Mouse (Mus musculus) urinary bladder, postnatal 14 days (tissue): ENCODE results near the gene Gm49601.

Experiments
- DNase-seq: peaks from one replicate; pipeline ENCODE4 v3.0.0; 2021; ENCODE audit warnings: low spot score

Gm49601 gene

GRCm38 (mm10) chr16:18629390-18630231 is 3.4 kb upstream of the Gm49601 start, which contains the start of gene Sept5:
Gene Sept5 (minus strand): TSS chr16:18629954.
- peak; percentile 71 for DNase-seq

DNA sequence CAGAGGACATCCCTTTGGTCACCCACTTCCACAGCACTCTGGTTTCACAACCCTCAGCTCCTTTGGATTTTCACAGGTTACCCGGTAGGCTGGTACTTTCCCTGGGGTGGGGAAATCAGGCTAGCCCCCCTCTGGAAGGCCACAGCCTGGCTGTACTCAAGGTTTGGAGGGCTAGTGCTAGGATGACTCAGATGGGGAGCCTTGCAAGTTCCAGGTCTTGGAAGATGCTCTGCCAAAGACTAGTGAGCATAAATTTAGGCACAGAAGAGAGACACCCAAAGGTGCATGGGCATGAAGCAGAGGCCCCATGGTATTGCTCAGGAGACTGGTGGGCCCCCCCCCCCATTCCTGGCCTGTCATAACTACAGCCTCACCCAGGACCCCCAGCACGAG is 2.7 kb upstream of the Gm49601 start:
- no peak for DNase-seq

- no peak for DNase-seq
These were observed 2.1 kb upstream of the Gm49601 start for GRCm38 (mm10) chr16:18628206-18628947.

GRCm38 (mm10) chr16:18627163-18627562 is 936 bp upstream of the Gm49601 start:
- DNase-seq = no peak

DNA sequence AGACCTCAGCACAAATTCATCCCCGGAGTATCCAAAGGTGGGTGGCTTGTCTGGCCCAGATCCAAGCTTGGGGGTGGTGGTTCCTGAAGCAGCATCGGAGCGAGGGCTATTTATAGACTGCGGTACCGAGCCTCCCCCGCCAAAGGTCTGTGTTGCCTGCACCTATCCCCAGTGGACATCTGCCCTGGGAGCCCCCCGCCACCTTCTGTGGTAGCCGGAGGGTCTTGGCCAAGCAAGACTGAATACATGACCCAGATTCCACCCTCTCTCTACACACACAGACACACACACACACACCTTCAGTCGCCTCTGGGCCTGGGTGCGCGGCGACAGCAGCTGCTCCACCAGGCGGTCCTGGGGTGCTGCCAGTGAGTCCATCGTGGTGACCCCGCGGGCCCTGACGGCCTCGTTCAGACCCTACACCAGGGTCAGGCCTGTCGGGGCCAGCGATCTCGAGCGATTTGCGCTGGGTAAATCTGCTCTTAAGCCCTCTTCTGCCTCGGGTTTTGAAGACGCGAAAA is 376 bp downstream of the Gm49601 start:
- DNase-seq = no peak

- DNase-seq = no peak
These were observed 1.1 kb downstream of the Gm49601 start for GRCm38 (mm10) chr16:18625097-18625496.

GRCm38 (mm10) chr16:18624641-18625040 is 1.6 kb downstream of the Gm49601 start:
- no peak for DNase-seq

GRCm38 (mm10) chr16:18623751-18624540 is 2.3 kb downstream of the Gm49601 start:
- DNase-seq = no peak

DNA sequence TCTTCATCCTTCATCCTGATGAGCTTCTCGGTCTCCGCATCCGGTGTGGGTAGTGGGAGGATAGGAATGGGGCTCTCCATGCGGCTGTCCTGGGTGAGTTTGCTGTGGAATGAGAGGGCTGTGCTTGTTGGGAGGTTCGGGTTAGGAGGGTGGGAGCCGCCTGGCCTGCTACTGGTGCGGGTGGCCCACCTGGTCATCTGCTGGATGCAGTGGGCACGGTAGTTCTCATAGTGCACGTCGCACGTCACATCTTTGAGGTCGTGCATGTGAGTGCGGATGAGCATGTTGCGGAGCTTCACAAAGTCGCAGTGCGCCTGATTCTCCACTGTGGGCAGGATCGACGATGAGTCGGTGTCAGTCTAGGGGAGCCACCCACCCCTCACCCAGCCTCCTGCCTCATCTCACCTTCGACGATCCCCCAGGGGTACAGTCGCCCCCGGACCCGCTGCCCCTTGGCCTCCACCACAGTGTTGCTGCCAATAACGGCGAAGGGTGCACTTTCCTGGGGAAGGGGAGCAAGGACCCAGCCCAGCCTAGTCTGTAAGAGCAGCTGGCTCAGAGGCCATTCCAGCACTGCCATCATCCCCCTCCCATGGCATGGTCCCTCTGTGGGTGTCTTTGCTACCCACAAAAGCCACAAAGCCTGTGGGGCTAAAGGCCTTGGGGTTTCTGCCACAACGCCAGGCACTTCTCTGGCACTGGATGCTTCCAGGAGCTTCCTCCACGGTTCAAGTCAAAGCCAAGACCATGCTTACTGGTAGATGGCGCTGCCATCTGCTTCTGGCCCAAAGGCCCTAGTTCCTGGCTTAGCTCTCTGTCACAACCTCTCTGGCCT is 3.1 kb downstream of the Gm49601 start:
- no peak for DNase-seq

DNA sequence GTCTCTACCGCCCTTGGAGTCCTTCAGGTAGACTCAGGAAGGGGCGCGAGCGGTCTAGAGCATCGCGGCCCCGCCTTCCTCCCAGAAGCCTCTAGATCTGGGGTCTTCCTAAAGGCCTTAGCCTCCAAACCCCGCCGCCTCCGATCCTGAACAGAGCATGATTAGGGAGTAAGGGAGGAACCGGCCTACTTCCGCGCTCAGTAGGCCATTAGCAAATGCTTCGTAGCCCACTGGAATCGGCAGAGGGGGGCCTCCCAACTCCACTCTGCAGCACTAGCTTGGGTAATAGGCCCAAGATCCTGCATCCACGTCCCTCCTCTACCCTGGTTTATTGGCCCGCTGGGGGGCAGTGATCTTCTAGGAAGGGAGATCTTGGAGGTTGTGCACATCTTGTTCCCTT is 4.2 kb downstream of the Gm49601 start, which contains the start of gene Gp1bb:
Gene Gp1bb (minus strand): TSS at position 385 of the 400 bp plus-strand sequence.
- no peak for DNase-seq

GRCm38 (mm10) chr16:18621362-18622001 is 4.7 kb downstream of the Gm49601 start:
- DNase-seq = no peak

DNA sequence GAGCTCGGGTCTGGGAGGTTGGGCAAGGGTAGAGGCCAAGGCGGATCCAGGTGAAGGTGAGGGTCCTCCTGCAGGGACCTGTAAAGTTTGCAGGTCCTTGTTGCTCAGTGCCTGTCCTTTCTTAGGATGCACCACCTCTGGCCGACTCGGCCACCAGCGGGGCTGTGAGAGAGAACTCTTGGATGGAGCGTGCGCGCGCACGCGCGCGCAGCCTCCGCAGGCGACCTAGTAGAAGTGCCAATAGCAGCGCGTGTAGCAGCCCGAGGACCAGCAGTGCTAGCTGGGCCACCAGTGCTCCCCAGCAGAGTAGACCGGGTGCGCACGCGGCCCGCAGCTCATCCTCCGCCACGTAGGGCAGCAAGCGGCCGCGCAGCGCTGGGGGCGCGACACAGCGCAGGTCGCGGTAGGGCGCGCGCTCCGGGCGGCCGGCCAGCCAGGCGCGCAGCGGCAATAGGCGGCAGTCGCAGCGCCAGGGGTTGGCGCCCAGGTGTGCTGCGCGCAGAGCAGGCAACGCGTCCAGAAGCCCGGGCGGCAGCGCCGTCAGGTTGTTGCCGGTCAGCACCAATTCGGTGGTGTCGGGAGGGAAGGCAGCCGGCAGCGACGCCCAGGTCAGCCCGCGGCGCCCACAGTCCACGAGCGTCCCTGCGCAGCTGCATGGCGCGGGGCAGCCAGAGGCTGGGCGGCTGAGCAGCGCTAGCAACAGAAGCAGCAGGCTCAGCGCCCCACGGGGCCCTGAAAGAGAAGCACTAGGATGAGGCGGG is 5.4 kb downstream of the Gm49601 start:
- DNase-seq = no peak

GRCm38 (mm10) chr16:18620201-18620600 is 6.0 kb downstream of the Gm49601 start:
- no peak for DNase-seq

DNA sequence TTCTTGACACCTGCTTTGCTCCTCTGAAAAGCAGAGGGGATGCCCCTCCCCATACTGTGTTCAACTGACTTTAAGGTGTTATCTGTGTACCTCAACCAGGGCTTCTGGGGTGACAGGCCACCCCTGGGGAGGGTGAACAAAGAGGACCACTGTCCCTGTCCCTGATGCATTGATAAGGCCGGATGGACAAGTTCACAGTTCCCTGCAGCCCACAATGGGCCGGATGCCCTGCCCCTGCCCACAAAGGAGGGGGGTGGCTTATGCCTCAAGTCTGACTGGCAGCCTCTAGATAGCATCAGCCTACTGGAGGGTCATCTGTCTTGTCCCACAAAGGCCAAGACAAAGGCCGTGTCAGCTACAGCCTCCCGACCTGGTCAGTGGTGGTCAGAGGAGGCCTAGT is 7.1 kb downstream of the Gm49601 start:
- no peak for DNase-seq

DNA sequence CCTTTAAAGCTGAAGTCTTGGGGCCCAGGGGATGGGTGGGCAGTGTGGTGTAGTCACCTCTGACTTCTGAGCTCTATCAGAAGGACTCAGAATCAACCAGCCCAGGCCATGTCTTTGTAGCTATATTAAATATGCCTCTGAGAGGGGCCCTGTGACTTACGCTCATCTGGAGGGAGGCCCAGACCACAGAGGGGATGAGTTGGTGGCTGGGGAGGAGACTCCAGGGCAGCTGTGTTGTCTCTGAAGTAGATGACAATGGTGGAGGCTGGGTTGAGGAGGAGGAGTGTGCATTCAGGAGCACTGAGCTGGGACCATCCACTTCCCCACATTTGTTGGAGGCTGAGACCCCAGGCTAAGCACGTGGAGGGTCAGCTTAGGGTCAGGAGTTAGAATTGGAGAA is 7.9 kb downstream of the Gm49601 start:
- DNase-seq = no peak

GRCm38 (mm10) chr16:18617370-18618065 is 8.7 kb downstream of the Gm49601 start:
- peak; percentile 88 for DNase-seq

DNA sequence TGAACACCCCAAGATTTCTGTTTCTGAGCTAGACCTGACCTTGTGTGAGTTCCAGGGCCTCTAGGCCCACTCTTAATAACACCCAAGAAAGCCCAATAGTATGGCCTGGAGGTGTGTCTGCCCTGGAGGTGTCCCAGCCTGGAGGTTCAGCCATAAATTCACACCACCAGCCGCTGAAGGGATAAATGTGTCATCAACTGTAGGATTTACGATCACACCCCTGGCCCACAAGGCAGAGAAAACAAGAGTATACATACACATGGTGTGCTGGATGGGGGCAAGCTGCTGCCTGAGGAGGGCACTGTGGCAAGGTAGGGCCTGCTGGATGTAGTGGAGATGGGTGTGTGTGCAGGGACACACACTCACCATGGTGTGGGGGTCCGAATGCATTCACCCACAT is 12.9 kb downstream of the Gm49601 start:
- DNase-seq = no peak

- no peak for DNase-seq
These were observed 14.5 kb downstream of the Gm49601 start for GRCm38 (mm10) chr16:18611752-18612151.

GRCm38 (mm10) chr16:18609099-18609498 is 17.1 kb downstream of the Gm49601 start:
- no peak for DNase-seq
